Mouse (Mus musculus) liver, postnatal 0 days (tissue): ENCODE measurements around the gene Pdzd2.

Source experiments
- CTCF ChIP-seq: sonication (generic); IDR thresholded peaks from 2 replicates; pipeline ENCODE4 v1.5.1; 2016; ENCODE audit warnings: antibody characterized with exemption, low read depth
- EP300 ChIP-seq: IDR thresholded peaks from 2 replicates; pipeline ENCODE4 v1.6.1; 2016; ENCODE audit warnings: antibody characterized with exemption, low read depth, mild to moderate bottlenecking

DNA sequence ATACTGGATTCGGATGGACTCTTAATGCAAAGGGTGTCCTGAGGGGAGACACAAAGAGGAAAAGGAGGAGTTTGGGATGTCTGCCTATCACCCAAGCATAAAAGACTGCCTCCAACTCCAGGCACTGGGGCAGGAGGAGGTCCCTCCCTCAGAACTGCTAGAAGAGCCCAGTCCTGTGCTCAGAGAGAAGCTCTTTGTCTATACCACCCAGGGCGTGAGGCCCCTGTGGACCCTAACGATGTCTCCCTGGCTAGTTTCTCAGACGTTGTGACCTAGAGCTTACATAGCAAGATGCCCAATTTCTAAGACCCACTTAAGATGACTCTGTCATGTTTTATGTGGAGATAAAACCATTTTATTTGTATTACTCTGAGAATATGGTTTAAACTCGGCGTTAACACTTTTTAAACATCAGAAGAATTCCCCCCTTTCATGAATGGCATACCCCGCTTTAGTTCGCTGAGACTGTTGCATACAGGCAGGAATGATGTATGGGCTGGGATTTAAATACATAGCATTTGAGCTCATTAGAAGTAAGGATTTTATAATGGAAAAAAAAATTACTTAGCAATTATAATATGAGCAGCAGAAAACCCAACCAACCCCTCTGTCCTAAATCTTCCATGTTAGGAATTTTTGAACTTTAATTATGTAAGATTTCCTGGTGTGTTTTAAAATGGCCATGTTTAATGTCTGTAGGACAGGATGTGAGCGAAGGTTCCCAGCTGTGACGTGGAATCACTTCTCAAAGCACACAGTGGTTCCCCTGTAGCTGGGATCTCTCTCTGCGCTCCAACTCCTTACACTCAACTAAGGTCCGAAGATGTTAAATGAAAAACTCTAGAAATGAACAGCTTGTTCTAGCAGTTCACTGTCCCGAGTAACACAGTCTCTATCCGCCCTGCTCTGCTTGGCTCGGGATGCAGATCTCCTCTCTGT, 268.6 kb downstream of the Pdzd2 start:
- no peak for TF ChIP-seq CTCF
- no peak for TF ChIP-seq EP300
